Mouse (Mus musculus) neural tube, embryonic 10.5 days (tissue): ENCODE data around the gene Cdc42bpa.
"Not testable (repeated sequence)": the region's sequence is repeated elsewhere in the genome, so short reads cannot be mapped to it uniquely, and the experiment has no call there.

ENCODE experiments used
- DNase-seq: peaks from one replicate; pipeline ENCODE4 v3.0.0-alpha.2; 2017; ENCODE audit warnings: low spot score; ENCODE audit errors: extremely low spot score

The Cdc42bpa gene

DNA sequence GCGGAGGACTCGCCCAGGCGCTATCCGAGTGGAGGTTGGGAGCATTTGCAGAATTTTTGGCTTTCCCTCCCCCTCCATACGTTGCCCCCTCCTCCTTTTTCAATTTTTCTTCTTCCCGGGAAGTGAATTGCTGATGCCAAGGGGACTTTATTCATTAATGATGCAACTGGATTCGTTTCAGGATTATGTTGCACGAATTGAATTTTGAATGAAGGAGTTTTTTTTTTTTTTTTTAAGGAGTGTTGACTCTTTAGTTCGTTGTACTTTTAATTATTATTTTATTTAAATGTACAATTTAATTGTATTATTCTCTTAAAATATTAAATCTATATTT lies 238 bp downstream of the Cdc42bpa start:
- DNase-seq, result no peak

DNA sequence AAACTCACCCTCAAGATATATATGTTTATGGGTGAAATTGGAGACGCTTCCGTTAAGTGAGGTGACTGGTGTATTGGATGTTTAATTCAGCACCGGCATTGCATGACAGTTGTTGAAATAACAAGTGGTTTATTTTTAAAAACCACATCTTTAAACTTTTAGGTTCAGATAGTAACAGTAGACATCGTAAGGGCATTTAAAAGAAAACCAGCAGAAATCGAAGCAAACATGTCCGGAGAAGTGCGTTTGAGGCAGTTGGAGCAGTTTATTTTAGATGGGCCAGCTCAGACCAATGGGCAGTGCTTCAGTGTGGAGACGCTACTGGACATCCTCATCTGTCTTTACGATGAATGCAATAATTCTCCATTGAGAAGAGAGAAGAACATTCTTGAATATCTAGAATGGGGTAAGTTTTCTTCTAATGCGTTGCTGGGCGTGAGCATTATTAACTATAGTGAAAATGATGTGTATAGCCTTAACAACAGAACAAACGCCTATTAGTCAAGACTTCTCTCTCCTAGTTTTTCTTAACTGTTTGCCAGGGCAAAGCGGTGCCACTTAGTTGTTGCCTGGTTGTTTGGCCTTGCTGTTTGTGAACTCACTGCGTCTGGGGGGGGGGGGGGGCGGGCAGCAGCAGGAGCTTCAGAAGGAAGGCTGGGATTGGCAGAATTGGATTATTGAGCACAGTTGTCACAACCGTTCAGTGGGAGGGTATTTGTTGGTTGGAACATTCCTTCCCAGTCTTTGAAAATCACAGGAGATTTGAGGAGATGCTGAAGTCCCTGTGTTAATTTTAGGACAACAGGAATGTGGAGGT lies 818 bp downstream of the Cdc42bpa start:
- DNase-seq, result no peak

DNA sequence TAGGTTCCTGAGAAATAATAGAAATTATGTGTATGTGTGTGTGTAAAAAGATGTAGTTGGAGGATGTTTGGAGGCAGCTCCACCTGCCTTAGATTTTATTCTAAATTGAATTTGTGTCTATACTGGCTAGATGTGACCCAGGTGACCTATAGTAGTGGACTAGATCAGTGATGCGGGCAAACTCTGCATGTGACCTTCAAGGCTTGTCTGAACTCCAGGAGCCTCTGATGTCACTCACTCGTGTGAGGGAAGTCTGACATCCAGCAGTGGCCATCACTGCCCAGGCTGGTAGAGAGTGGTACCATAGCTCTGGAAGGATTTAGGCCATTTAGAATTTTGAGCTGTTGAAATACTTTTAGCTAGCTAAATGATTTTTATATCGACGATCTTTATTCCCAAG lies 1.5 kb downstream of the Cdc42bpa start:
- no peak for DNase-seq

DNA sequence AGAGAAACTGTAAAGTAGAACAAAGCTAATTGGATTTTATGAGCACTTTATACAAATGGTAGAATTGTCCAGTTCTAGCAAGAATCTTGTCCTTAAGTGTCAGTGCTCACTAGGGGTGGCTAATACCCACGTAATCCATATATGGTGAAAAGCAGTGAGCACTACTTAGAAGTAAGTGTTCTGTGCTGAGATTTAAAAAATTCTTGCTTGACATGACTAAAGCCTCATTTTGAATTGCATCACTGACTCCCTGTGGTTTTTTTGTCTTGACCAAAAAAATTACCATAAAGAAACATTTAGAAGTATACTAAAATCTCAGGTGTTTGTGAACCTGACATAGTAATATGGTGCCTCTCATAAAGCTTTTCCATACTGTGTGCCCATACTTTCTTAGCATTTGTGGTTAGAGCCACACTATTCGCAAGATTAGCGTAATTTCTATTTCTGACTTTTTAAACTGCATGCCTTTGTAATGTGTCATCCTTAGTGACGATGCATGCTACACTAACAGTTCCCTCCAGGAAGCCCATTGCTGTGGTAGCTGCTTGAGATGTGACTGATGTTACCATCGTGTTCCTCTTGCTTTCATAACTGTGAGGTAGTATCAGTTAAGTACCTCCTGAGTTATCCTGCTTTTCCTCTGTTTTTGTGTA lies 9.6 kb downstream of the Cdc42bpa start:
- no peak for DNase-seq

DNA sequence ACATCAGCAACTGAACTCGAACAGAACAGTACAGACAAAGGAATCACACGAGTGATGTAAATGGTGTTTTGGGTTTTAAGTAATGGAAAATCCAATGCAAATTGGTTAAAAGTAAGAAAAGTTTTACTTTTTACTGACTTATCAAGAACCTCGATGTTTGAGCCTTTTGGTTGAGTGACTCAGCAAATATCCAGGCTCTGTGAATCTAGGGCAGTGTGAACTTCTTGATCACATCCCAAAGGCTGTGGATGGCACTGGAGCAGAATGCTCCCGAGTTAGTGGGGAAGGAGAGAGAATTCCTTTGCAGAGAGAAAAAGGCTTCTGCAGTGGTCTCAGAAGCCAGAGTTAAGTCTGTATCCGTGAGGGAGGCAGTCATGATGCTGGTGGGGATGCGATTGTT lies 14.7 kb downstream of the Cdc42bpa start:
- DNase-seq, result no peak

DNA sequence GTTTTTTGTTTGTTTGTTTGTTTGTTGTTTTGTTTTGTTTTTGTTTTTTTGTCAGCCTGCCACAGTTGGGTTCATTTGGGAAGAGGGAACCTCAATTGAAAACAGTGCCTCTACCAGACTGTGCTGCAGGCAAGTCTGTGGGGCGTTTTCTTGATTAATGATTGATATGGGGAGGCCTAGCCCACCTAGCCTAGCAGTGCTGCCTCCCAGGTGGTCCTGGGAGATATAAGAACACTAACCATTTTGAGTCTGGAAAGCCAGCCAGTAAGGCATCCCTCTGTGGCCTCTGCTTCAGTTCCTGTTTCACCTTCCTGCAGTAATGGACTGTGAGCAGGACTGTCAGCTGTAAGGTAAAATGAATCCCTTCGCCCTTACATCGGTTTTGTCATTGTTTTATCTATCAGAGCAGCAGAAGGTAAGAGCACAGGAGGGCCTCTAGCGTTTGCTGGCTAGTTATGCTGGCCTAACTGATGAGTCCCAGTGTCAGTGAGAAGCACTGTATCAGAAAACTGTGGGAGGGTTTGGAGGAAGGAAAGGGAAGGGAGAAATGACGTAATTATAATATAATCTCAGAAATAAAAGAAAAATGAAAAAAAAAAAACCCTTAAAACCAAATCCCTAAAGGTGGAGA lies 15.5 kb downstream of the Cdc42bpa start:
- DNase-seq, result no peak

DNA sequence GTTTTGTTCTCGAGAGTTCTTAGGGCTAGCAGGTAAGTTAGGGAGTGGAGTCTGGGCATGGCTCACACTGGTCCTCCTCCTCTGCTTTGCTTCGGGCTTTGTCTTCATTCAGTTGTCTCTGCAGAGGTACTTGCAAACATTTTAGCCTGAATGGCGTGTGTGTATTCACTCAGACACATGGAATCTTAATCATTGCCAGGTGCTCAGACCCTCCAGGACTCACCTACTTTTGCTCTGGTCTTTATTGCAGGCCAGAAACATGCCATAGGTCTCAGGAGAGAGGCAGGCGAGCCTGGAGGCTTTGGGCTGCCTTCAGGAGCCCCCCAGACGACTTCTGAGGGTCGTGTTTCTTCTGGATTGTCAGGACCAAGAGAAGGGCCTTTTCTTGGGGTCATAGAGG lies 17.2 kb downstream of the Cdc42bpa start:
- DNase-seq, result no peak

DNA sequence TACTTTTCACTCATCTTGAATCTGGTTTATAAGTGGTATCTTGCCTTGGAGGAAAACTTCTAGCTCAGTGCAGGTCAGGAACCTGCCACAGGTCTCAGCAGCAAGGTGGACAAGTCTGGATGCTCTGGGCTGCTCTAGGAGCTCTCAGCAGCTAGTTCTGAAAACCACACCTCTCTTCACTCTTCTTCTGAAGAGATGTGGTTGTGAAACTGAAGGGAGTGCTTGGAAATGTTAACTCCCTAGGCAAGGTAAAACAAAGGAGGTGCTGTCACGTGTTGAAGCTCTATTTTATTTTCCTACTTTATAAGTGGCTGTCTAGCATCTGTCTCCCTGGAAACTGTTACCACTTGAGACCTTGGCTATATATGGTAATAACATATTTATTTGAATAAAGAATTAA lies 18.5 kb downstream of the Cdc42bpa start:
- no peak for DNase-seq

DNA sequence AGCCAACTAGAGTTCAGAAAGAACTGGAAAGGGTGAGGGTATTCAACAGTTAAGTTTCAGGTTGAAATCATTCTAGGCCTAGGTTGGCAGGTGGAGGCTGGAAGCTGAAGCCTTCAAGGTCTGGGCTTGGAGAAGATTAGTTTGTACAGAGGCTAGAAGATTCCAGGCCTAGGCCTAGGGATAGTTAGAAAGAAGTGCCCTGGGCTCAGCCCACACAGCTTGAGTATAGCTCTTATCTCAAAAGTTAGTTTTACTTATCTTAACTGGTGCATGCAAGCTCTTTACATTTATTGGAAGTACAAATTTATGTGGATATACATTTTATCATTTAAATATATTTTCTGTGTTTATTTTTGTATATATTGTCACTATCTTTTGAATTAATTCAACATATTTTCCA lies 21.4 kb downstream of the Cdc42bpa start:
- no peak for DNase-seq

DNA sequence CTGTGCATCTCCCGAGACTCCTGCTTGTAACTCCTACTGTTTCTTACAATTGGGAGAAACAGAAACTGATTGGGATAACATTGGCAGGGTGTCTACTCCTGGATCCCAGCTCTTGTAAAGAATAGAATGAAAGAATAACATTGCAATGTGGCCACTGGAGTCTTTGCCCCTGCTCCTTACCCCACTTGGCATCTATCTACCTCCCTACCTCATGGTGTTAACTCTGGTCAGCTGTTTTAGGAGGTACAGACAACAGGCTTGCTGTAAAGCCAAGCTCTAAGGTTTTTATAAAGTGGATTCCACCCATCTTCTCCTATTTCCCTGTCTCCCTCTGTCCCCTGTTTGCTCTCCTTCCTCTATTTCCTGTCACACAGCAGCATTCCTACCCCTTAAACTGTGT lies 21.9 kb downstream of the Cdc42bpa start:
- DNase-seq, result no peak

DNA sequence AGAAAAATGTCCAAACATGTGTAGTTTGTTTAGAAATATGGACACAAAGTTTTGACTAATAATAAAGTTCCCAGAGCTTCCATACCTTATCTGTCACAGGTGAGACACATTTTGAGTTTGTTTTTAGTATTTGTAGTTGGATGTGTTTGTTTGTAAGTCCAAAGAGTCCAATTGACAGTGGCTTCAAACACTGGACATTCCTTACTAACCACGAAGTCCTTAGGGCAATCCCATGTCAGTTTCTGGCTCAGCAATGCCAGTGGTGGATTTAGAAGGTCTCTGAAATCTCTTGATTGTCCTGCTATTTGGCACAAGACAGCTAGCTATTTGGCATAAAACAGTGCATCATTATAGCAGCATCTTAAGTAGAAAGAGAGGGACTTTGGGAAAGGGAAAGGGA lies 22.7 kb downstream of the Cdc42bpa start:
- DNase-seq, result no peak

DNA sequence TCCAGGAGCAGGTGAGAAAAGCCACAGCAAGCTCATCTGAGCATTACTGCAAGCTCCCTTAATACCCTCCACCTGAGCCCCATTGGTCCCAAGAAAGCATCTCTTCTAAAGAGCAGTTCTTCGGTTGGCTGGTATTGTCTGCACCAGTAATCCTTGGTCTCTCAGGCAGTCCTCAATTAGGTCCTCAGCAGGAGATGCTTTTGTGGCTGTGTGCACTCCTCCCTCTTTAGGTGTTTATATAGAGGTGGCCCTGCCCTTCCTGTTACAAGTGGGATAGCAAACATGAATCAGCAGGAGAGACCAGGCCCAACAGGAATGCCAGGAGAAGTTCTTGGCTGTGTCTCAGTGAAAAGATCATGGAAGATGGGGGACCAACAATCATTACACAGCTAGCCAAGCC lies 23.9 kb downstream of the Cdc42bpa start:
- DNase-seq, result no peak

DNA sequence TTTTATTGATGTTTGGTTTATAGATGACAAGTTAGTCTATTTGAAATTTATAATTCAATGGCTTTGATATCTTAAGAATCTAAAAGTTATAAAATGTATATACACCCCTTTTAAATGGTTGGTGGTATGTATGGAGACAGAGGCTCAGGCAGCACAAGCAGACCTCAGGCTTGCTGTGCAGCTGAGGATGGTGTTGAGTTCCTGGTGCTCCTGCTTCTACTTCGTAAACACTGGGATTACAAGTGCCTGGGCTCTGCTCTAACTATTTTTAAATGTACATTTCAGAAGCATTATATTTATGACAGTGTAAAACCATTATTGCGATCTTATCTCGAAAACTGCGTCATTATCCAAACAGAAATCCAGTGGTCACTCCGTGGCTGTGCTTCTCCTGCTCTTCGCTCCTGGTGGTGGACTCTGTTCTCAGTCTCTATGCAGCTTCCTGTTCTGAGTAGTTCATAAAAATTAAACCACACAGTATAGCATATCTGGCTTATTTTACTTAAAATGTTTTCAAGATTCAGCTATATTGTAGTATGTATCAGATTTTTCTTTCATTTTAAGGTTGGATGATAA lies 31.5 kb downstream of the Cdc42bpa start:
- no peak for DNase-seq

DNA sequence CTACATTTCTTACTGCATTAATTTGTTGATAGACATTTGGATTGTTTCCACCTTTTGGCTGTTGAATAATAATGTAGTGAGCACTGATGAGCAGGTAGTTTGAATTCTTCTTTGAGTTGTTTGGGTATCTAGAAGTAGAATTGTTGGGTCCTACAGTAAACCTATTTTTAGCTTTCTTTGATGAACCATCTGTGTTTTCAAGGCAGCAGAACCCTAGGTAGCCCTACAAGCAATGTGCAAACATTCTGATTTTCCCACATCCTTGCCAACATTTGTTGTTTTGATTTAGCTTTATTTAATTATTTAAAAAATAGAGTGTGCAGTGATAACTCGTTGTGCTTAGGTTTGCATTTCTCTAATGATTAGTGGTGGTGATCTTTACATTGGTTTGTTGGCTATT lies 32.0 kb downstream of the Cdc42bpa start:
- DNase-seq, result no peak

DNA sequence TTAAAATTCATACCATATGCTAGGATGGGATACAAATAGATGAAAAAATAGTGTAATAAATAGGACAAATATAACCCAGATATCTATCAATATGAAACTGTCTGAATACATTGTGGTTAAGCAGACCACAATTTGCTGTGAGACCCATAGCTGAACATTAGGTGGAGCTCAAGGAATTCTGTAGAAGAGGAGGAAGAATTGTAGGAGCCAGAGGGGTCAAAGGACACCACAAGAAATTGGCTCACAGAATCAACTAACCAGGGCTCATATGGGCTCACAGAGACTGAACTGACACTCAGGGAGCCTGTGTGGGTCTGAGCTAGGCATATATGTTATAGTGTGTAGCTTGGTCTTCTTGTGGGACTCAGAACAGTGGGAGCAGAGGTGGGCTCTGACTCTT lies 47.8 kb downstream of the Cdc42bpa start:
- DNase-seq, result no peak

DNA sequence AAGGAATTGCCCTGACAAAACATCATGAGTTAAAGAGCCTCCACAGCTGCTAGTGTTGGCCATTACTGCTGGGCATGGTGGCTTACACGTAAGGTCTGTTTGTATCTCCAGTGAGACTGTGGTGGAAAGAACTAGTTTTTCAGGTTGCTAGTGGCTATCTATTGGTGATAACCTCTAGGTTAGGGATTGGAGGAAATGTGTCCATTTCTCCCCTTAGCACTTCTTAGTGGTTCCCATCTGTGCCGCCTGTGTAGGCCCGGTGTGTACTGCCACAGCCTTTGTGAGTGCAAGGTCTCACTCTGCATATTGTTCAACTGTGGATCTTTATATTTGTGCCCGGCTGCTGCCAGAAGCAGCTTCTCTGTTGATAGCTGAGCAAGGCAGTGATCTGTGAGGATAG lies 53.2 kb downstream of the Cdc42bpa start:
- DNase-seq, result no peak

DNA sequence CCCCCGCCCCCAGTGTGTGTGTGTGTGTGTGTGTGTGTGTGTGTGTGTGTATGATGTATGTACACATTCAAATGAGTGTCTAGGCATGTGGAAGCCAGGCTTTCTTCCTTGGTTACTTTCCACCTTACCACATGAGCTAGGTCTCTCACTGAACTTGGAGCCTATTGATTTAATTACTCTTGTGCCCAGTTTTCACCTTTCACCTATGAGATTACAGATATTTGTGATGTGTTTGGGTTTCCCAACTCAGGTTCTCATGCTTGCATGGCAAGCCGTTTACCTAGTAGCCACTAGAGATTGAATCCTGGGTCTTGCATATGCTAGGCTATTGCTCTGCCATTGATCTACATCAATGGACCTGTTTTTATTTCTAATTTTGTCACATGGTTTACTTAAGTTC lies 57.9 kb downstream of the Cdc42bpa start:
- no peak for DNase-seq

DNA sequence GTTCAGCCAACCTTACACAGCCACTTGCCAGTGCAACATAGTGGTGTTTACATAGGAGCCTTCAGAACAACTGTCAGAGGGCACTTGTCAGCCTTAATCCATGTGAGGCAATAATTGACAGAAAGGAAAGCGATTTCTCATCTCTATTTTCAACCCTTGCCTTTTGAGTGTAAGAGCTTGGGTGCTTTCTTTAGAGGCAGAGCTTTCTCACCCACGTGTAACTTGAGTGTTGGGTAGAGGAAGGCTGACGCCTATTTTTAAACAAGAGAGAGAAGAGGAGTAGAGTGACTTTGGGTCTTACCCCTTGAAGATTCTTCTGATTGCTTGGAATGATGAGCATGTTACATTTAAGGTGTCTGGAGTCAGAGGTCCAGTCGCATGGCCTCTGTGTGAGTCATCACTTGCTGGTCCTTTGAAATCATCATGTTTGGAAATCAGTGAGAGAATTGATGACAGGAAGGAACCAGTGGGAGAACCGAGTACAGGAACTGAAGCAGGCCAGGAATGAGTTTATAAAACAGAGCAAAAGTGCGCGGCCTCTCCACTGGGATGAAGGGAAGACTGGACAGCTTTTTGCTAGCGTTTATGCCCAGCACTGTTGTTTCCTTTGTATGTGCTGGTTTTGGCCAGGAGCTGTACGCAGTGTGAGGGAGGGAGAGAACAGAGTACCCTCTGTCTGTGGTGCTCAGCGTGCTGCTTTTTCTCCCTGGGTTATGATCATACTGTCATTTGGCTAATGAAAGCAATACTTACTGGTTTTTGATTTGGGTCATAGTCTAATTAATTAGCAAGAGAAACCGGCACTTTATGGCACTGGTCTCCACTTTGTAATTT lies 61.4 kb downstream of the Cdc42bpa start:
- no peak for DNase-seq

DNA sequence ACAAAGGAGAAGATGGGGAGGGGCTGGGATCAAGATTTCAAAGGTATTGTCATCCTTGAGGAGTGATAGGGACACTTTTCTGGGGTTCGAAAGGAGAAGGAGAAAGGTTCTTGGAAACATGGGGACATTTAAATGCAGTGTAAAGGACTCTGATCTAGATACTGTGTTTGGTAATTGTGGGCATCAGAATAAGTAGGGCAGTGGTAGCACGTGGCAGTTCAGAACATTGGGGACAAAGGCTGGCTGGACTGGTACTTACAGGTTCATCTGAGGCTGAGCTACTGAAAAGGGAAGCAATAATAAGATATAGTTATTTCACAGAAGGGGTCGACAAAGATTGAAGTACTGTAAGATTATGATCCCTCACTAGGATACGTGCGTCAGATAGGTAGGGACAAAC lies 63.2 kb downstream of the Cdc42bpa start:
- DNase-seq, result no peak

DNA sequence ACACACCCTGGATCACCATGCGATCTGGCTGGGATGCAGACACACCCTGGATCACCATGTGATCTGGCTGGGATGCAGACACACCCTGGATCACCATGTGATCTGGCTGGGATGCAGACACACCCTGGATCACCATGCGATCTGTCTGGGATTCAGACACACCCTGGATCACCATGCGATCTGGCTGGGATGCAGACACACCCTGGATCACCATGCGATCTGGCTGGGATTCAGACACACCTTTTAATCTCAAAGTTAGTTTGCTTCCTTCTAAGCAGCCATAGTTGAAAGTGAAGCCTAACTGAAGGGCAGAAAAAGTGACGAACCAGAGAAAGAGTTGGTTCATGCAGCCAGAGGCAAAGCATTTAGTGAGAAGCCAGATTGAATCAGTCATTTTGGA lies 69.6 kb downstream of the Cdc42bpa start:
- not testable (repeated sequence) for DNase-seq

DNA sequence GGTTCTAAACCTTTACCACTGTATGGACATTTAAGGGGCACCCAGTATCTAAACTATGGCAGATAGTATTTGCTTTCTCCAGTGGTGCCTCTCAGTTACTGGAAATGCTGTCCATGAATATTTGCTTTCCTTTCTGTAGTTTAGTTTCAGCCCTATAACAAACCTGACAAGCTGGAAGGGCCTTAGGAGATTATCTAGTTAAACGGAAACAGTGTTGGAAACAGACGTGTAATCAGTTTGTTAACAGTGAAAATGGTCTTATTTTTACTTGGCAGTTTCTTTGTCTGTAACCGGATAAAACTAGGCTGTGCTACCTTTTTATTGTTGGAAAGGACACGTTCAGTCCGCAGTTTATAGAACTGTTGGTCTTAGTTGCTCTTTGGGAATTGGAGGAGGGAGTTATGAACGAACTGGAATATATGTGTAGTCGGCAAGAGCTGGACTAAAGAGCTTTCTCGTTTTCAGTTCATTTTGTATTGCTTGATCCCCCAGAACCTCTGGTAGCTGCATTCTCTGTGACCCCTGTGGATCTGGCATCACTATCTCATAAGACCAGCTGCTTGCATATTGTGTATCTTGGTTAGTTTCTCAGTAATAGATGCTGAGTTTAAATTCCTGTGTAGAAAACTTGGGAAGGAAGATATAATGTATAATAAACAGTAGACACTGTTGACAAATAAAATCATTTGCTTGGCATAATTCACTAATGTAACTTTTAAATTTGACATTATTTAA lies 70.5 kb downstream of the Cdc42bpa start:
- DNase-seq, result no peak
